Mouse (Mus musculus) olfactory bulb, adult 2 months (tissue): ENCODE measurements around the gene Dpm2.

Experiments used
- CTCF ChIP-seq: fragments of 200-500 bp; IDR thresholded peaks from 2 replicates; pipeline ENCODE4 v1.5.1; 2012; ENCODE audit warnings: low read depth, mild to moderate bottlenecking, low read length, moderate library complexity; ENCODE audit not compliant: insufficient read depth
- POLR2A ChIP-seq: fragments of 200-500 bp; IDR thresholded peaks from 2 replicates; pipeline ENCODE4 v1.6.1; 2012; ENCODE audit warnings: mild to moderate bottlenecking, low read depth, low read length, moderate library complexity; ENCODE audit not compliant: insufficient read depth

DNA sequence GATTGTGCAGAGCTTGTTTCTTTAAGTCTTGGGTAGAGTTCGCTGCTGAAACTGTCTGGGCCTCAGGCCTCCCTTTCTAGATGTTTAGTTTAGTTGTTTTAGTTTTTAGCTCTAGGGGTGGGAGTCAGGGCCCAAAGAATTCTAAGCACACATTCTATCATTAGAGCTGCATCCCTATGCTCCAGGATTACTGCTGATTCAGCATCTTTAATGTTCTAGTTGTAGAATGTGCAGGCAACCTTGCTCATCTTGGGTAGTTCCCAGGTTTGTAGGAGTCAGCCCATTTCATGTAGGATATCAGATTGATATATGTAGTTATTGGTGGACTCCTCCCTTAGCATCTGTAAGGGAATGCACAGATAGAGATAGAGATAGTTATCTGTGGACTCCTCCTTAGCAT, 46.5 kb downstream of the Dpm2 start:
- TF ChIP-seq POLR2A (no peak), CTCF (no peak)
